Mouse (Mus musculus): ENCODE measurements around the gene Rnf41.
A peak's percentile ranks its signal among the peaks of the same experiment; 100 is the strongest.

Rnf41 gene

DNA sequence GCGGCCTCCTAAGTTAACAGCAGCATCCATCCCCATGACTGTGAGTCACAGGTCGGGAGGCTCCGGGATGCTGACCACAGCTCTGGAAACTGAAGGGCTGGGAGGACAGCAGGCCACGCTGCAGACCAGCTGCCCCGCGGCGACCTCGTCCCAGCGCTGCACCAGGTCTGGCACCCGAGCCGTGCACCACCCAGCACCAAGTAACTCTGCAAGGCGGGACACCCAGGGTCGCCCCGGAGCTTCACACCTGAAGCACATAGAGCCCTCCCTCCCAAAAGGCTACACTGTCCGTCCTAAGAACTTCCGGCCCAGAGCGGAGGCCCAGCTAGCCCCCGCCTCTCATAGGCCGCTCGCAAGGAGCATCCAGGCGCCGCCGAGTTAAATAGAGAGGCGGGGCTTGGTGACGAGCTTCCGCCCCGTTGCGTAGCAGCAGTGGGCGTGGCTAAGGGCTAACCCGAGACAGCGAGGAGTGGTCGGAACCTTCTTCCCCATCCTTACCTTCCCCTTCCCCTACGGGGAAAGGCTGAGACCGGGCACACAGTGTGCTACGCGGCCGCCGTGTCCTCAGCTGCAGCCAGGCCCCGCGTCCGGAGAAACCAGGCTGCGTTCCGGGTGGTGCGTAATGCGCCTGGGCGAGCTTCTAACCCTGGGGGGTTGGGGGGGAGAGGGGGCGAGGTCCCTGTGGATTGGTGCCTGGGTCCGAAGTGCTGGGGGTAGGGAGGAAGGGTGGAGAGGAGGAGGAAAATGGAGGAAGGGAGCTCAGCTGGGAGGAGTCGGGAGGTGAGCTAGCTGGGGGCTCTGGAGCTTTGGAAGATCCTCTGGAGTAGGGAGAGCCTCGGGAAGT lies at the start of gene Rnf41, which contains the start of gene Nabp2:
TSS of gene Rnf41 (plus strand) at position 447 of the 844 bp plus-strand sequence.
TSS of gene Nabp2 (minus strand) at position 282 of the 844 bp plus-strand sequence.
- DNase-seq (ENCODE audit: extremely low spot score, low spot score) = peak; percentile 98

DNA sequence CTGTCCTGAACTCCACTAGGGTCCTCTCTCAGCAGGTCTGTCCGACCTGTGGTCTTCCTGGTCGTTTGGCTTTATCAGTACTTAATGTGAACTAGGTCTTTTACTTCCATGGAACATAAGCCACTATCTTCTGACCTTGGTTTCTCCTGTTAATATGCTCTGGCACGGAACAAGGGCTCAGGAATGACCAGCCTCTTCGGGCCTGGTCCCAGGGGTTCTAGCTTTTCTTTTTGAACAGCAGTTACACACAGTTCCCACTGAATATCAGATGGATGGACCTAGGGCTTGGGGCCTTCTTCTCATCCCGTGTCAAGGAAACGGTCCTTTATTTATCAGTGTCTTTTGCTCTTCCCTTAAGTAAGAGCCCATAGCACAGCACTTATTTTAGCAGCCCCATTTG lies 49.6 kb upstream of the Rnf41 start:
- DNase-seq (ENCODE audit: extremely low spot score, low spot score) = no peak

GRCm38 (mm10) chr10:128362568-128362967 lies 48.9 kb upstream of the Rnf41 start:
- no peak for DNase-seq (ENCODE audit: extremely low spot score, low spot score)

- DNase-seq (ENCODE audit: extremely low spot score, low spot score) = no peak
These were observed 43.5 kb upstream of the Rnf41 start for GRCm38 (mm10) chr10:128367899-128368401.

DNA sequence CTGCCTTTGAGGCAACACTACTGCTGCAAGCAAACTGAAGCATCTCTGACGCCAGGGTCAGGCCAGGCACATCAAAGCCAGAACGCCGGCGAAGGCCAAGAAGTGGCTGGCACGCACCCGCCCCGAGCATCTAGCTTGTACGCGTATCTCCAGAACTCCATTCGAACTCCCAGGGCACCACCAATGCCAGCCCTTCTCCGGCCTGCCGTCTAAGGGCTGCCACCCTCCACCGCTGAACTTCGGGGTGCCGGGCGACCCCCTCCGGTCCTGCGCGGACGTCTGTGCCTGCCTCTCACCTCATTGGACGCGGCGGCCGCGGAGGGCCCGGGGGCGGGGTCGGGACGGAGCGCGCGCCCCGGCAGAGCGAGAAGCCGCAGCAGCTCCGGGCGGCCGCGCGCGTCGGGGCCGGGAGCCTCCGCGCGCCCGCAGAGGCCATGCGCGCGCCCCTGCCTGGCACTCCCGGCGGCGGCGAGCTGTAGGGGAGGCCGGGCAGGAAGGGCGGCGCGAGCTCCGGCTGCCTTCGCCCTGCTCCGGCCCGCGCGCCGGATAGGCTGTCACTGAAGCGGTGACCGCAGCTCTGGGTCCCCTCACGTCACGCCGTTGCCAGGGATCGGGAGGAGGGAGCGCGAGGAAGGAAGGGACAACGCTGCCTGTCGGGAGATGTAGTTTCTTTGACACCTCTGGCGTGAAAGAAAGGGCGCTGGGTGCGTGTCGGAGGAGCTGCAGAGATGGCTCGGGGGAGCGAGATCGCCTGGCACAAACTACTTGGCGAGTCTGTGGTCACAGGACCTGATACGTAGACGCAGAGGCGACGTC lies 42.8 kb upstream of the Rnf41 start, which contains the start of gene Coq10a:
TSS of gene Coq10a (minus strand) at position 596 of the 816 bp plus-strand sequence.
- DNase-seq (ENCODE audit: extremely low spot score, low spot score) = peak; percentile 91

GRCm38 (mm10) chr10:128369218-128369543 lies 42.3 kb upstream of the Rnf41 start:
- DNase-seq (ENCODE audit: extremely low spot score, low spot score) = no peak

DNA sequence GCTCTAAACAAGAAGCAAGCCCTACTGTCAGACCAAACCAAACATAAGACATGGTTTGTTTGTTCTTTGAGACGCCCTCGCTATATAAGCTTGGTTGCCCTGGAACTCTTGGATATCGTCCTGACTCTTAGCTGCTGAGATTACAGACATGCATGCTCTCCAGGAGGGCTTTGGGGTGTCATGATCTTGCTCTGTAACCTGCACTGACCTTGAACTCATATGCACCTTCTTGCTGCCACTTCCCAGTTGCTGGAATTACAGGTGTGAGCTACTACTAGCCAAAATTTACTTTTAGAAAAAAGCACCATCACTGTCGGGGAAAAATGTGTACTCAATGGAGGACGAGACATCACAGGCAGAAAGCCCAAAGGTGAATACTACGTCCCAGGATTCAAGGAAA lies 41.9 kb upstream of the Rnf41 start:
- no peak for DNase-seq (ENCODE audit: extremely low spot score, low spot score)

DNA sequence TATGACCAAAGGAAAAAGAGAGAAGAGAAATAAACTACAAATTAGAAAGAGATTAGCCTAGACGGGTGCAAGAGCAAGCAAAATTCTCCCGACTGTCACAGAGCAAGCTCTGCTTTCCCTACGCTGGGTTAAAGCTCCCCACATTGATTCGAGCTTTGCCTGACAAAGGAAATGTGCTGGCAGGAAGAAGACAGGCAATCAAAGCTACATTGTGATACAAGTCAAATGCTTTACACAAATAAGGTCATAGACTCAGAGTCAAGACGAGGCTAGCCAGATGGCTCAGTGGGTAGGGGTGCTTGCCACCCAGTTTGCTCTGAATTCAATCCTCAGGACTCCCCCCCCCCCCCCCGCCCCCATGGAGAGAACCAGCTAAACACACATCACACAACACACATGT lies 41.4 kb upstream of the Rnf41 start:
- DNase-seq (ENCODE audit: extremely low spot score, low spot score) = no peak

GRCm38 (mm10) chr10:128370601-128371000 lies 40.9 kb upstream of the Rnf41 start:
- no peak for DNase-seq (ENCODE audit: extremely low spot score, low spot score)

DNA sequence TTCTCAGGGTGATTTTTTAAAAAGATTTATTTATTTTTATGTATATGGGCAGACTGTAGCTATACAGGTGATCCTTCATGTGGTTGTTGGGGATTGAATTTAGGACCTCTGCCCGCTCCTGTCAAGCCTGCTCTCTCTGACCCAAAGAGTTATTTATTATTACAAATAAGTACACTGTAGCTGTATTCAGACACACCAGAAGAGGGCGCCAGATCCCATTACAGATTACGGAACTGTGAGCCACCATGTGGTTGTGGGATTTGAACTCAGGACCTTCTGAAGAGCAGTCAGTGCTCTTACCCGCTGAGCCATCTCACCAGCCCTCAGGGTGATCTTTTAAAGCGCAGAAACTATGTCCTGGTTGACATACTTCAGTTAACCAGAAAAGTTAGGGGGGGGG lies 39.3 kb upstream of the Rnf41 start:
- DNase-seq (ENCODE audit: extremely low spot score, low spot score) = no peak

DNA sequence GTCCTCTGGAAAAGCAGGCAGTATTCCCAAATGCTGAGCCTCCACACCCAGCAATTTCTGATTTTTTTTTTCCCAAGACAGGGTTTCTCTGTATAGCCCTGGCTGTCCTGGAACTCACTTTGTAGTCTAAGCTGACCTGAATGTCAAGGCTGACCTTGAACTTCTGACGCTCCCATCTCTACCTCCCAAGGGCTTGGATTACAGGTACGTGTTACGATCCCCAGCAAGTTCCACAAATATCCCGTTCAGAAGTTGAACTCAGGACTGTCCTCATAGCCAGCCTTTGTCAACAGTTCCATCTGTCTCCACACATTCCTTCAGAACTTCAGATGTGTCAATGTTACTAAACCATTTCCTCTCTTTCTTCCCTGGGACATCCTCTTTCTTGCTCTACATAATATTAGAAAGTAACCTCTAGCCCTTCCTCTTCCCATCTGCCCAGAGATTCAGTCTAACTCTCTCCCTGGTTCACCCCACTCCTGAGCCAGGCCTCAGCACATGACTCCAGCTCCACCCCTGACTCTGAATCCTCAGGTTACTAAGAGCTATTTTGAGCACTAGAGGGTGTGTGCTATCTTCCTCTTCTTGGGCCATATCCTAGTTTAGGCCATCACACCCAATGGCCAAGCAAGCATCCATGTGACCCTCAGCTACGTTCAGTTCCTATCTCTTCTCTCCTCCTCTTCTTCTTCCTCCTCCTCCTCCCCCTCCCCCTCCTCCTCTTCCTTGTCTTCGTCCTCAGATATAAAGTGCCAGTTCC lies 38.3 kb upstream of the Rnf41 start:
- no peak for DNase-seq (ENCODE audit: extremely low spot score, low spot score)

DNA sequence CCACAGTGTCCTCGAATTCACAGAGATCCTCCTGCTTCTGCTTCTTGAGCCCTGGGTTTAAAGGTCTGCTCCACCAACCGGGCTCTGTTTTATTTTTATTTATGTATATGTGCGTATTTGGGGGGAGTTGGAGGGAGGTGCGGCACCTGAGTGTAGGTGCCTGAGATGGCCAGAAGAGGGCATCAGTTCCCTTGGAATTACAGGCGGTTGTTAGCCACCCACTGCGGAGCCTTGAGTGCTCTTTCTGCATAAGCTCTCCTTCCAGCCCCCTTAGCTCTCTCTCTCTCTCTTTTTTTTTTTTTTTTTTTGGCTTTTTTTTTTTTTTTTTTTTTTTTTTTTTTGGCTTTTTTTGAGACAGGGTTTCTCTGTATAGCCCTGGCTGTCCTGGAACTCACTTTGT lies 37.1 kb upstream of the Rnf41 start:
- DNase-seq (ENCODE audit: extremely low spot score, low spot score) = no peak

DNA sequence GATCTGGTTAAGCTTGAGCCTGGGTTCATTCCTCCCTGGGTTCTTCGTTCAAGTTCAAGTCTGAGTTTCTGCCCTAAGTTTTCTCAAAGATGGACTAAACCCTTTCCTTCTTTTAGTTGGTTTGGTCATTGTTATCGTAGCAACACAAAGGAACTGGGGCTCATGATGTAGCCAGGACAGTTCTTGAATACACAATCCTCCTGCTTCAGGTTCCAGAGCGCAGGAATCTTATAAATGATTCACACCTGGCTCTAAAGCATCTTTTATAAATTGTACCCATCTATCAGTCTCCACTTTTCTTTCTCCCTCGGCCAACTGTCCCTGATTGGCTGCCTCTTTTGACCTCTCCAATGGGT lies 35.4 kb upstream of the Rnf41 start:
- DNase-seq (ENCODE audit: extremely low spot score, low spot score) = no peak

GRCm38 (mm10) chr10:128376455-128377211 lies 34.8 kb upstream of the Rnf41 start, which contains the start of gene Ankrd52:
TSS of gene Ankrd52 (plus strand) at chr10:128377115.
- DNase-seq (ENCODE audit: extremely low spot score, low spot score) = peak; percentile 88

- peak; percentile 74 for DNase-seq (ENCODE audit: extremely low spot score, low spot score)
These were observed 34.1 kb upstream of the Rnf41 start for GRCm38 (mm10) chr10:128377222-128377939.

DNA sequence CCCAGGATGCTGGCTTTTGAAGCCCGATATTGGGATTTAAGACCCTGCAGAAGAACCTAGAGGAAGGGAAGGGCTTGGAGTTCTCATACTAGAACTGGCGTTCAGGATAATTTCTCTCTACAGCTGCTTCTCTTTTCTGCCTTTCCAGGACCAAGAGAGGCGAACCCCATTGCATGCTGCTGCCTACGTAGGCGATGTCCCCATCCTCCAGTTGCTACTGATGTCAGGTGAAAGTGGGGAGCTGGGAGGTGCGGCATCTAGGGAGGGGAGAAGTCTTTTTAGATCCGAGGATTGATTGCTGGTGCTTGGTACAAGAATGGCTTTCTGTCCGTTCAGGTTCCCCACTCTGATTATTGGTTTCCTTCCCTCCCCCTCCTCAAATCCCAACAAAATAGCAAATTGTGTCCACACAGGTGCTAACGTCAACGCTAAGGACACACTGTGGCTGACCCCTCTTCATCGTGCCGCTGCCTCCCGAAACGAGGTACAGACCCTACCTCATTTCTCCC lies 33.5 kb upstream of the Rnf41 start:
- no peak for DNase-seq (ENCODE audit: extremely low spot score, low spot score)

DNA sequence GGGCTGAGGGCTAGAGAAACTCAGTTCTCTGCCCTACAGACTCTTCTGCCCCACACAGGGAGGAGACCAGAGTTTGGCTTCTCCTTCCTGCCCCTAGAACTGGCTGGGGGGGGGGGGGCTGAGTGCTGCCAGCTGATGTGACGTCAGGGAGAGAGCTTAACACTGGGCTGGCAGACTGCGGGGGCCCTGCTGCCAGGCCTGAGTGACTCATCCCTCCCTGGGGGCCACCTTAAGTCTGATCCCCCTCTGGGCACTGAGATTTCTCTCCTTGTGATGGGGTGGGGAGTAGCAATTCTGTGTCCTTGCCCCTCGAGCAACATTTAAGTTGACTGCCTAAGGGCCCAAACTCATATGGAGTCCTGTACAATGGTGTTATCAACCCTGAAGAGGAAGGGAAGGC lies 33.0 kb upstream of the Rnf41 start:
- no peak for DNase-seq (ENCODE audit: extremely low spot score, low spot score)

DNA sequence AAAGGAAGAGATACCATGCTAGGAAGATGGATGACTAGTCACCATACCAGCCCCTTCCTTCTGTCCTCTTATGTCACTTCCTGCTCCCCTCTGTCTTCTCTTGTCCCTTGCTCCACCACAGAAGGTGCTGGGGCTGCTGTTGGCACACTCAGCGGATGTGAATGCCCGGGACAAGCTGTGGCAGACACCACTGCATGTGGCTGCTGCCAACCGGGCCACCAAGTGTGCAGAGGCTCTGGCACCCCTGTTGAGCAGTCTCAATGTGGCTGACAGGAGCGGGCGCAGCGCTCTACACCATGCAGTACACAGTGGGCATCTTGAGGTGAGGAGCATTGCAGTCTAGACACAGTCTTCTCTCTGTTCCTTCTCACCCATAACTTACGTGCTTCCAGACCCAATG lies 32.2 kb upstream of the Rnf41 start:
- DNase-seq (ENCODE audit: extremely low spot score, low spot score) = no peak

- DNase-seq (ENCODE audit: extremely low spot score, low spot score) = no peak
These were observed 30.9 kb upstream of the Rnf41 start for GRCm38 (mm10) chr10:128380565-128380964.

GRCm38 (mm10) chr10:128382482-128382881 lies 29.0 kb upstream of the Rnf41 start:
- DNase-seq (ENCODE audit: extremely low spot score, low spot score) = no peak

Measured in neural tube, embryonic 10.5 days (tissue).